Mouse (Mus musculus): ENCODE data around the gene Tcf7l2.
A peak's percentile ranks its signal among the peaks of the same experiment; 100 is the strongest.

Gene Tcf7l2

DNA sequence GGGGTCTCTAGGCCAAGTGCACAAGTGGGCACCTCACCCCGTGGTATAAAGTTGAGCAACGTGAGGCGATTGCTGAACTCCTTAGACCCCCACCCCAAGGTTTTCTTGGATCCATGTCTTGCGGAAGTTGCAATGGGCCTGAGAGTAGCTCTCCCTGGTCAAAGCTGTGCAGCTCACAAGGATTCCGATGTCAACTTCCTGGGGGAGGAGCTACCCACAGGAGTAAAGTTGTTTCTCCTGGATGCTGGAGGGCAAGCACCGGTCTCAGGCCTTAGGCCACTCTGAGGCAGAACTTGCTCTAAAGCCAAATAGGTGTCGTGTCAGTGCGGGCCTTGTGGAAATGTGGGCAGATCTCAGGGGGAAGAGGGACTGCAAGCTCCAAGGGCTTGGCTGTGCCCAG lies 12.2 kb upstream of the Tcf7l2 start:
- DNase-seq (ENCODE audit: low spot score in 2 of 2) = no peak

DNA sequence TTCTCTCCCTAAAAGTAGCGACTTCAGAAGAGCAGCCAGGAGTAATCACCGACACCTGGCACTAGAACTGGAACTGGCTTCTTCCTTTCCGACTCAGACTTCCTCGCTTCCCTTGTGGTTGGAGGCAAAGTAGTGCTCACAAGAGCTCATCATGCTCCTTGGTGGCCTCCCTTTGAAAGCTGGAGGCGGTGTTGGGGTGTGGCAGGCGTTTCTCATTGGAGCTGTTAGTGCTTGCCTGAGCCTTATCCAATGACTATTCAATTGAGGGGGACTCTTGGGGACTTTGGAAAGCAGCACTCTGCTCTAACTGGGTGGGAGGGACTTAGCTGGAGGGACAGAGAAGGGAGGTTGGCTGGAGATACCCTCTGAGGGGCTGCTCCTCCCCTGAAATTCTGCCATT lies 9.1 kb upstream of the Tcf7l2 start:
- DNase-seq (ENCODE audit: low spot score in 2 of 2) = no peak

DNA sequence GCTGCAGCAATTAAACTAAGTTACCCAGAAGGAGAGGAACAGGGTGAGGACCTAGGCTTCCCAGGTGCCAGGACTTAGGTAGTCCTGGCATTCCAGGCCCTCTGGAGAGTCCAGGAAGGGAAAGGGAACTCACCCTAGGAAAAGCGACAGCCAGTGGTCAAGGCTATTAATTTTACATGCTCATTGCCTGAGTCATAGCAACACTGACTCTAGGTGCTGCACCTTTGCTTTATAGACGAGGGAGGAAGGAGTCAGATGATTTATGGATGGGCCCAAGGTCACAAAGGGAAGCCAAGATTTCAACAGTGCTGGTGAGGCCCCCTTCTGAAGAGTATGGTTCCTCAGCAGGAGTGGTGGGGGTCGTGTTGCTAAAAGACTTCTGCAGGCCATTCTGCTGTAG lies 8.6 kb upstream of the Tcf7l2 start:
- DNase-seq (ENCODE audit: low spot score in 2 of 2) = no peak

DNA sequence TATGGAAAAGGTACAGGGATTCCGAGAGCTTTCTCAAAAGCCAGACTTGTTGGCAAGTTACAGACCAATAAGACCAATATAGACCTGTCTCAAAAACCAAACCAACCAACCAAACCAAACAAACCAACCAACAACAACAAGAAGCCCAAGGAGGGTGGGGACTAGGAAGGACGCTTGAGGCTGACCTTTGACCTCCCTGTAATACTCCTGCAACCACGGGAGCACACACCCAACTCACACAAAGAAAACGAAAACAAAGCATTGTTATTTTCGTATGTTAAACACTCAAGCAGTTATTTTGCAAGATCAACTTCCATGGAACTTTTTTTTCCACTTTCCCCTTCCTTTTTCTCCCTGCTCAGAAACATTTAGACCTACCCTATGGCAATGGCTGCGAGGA lies 5.6 kb upstream of the Tcf7l2 start:
- no peak for DNase-seq (ENCODE audit: low spot score in 2 of 2)

DNA sequence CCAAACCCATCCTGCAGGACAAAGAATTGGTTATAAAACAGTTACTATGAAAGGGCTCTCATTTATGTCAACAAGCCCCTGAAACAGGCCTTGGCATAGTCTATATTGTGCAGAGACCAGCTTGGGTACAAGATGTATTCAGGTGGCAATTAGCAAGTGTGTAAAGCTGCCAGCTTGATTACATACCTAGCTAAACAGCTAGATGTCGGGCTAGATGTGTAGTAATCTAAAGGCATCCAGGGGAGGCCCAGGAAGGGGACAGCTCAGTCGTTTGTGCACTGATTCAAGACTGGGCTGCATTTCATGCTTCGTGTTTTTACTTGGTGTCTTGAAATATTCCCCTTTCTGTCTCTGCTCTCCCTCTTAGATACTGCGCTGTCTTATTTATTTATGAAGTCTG lies 1.9 kb upstream of the Tcf7l2 start:
- DNase-seq (ENCODE audit: low spot score in 2 of 2) = no peak

DNA sequence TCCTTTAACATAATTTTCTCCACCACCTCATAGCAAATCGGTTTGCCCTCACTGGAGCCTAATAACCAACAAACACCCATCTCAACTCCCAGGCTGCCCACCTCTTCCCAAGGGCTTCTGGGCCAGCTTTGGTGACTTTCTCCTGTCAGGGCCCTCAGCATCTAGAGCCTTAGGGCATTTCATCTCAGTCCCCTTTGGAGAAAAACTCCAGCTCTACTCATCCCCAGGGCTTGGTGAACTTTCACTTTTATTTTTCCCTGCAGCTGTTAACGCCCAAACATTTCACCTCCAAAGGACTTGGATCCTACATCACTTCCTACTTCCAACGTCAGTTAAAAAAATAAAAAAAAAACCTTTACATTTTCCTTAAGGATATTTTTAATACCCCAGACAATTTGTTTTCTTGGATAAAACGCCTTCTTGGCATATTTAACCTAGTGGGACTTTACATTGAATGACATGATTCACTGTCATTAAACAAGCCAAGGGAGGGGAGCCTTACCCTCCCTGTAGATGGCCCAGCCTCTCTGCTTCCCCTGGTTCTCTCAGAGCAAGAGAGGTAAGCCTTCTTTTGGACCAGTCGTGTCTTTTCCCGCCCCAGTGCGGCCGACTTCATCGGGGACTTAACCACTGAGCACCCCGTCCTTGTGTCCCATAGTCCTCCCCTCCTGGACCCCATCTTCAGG lies 724 bp upstream of the Tcf7l2 start:
- no peak for DNase-seq (ENCODE audit: low spot score in 2 of 2)

DNA sequence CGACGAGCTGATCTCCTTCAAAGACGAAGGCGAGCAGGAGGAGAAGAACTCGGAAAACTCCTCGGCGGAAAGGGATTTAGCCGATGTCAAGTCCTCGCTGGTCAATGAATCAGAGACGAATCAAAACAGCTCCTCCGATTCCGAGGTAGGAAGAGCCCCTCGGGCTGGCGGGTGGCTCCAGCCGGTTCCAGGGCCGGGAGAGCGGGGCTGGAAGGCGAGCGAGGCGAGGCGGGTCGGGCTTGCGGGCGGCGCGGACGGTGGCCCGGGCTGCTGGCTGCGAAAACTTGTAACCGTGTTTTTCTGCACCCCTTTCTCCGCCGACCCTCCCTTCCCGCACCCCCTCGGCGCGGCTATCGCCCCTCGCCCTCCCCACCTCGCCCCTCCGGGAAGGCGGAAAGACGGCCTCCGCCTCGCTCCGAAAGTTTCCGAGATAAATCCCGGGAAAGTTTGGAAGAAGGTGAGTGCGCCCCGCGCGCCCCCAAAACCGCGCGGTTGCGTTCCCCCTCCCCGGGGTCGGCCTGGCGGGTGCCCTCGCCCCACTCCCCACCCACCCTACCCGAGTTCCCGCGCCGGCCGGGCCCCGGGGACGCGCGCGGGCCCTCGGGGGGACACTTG lies 873 bp downstream of the Tcf7l2 start:
- no peak for DNase-seq (ENCODE audit: low spot score in 2 of 2)

DNA sequence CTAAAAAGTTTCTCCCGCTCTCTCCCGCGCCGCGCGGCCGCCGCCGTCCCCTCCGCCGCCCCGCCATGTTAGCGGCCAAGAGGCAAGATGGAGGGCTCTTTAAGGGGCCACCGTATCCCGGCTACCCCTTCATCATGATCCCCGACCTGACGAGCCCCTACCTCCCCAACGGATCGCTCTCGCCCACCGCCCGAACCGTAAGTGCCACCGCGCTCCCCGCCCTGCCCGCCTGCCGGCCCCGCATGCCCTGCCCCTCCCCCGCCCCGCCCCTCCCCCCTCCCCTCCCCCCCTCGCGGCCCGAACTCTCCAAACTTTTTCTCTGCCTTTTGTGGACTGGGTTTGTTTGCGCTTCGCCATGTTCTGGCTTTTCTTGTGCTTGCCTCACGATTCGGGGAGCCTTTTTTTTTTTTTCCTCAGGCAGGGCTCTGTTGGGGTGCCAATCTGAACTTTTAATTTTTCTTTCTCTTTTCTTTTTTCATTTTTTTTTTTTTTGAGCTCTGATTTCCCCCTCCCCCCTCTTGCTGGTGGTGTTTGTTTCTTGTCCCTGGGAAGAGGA lies 1.5 kb downstream of the Tcf7l2 start:
- DNase-seq (ENCODE audit: low spot score in 2 of 2) = no peak

DNA sequence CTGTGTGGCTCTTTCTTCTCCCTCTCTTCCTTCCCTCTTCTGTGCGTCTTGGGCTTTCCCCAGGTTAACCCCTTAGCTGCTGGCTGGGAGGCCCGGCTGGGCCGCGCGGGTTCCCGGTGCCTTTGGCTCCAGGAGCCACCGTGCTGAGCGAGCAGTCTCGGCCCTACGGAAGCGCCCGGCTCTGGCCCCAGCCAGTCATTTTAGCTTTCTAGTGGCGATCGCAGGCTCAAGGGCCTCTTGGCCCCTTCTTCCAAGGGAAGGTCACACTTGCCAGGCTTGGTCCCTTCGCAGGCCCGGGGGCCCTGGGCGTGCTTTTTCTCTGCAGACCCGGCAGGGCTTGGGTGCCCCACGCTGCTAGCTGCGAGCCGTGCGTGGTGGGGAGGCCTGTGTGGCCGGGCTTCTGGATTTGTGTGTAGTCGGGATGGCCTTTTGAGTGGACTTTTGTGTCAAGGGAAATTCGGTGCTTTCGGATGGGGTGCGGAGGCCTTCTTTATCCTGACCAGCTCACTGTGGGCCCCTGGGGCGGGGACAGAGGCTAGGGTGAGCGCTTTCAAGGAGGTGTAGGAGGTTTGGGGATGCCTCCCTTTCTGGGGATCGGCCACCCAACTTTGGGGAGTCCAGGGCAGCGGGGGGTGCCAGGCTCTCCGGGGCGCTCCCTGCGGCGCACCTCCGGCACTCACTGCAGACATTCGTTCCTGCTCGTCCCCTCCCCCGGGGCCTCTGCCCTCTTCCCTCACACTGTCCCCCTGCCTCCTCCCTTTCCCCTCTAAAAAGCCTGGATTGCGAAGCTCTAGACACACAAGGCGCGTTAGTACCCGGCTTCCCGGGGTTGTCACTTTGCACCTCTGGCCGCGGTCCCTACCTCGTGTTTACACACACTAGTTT lies 2.2 kb downstream of the Tcf7l2 start:
- DNase-seq (ENCODE audit: low spot score in 2 of 2) = peak in 1 of 2 experiments; percentile 14

DNA sequence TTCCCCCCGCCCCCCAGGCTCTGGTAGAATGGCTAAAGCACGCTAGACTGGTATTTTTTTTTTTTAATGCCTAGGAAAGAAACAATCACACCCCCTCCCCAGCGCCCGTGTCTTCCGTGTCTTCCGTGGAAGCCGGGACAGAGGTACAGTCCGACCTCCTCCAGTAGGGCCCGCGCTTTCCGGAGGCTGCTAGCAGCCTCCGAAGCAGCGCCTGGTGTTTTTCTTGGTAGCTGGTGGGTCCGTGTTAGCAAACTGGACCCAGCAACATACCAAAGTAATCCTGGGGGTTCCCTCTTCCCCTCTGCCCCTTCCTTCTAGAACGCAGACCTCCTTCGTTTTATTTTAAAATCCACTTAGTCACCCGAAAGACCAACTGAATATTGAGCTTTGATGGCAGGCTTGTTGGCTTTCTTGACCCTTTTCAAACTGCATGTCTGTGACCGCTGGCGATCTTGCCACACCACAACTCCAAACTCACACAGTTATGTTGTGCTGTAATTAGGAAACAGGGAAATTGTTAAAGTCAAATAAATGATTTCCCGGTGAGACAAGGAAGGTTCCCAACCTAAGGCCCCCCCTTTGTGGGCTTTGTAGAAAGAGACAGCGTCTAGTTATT lies 3.1 kb downstream of the Tcf7l2 start:
- no peak for DNase-seq (ENCODE audit: low spot score in 2 of 2)

DNA sequence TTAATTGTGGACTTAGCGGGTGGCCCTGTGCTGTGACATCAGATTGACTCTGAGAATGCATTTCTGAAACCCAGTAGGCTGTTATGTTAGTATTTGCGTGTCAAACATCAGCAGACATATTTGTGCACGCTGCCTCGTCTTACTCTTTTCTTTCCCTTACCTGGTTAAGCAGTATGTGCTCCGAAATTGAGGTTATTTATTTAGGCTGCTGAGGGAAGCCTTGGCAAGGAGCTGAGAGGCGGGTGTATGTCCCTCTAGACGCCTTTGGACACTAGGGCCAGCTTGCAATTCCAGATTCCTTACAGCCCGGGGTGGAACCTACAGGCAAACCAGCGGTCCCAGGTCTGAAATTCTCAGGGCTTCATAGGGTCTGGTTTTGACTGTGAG lies 3.6 kb downstream of the Tcf7l2 start:
- DNase-seq (ENCODE audit: low spot score in 2 of 2) = no peak

DNA sequence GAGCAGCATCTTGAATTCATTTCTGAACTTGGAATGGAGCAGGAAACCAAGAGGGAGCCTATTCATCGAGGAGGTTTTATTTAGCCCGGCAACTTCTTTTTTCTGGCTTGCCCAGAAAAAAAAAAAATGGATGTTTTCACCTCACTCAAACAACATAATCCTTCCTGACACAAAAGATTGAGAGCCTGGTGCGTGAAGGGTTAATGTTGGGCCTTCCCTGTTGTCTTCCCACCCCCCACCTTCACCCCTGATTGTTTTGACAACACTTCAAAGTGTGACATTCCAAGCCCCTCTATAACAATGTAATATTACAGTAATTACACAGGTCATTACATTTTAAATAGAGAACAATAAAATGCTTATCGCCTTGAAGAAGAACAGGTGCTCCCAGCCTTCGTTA lies 4.6 kb downstream of the Tcf7l2 start:
- no peak for DNase-seq (ENCODE audit: low spot score in 2 of 2)

DNA sequence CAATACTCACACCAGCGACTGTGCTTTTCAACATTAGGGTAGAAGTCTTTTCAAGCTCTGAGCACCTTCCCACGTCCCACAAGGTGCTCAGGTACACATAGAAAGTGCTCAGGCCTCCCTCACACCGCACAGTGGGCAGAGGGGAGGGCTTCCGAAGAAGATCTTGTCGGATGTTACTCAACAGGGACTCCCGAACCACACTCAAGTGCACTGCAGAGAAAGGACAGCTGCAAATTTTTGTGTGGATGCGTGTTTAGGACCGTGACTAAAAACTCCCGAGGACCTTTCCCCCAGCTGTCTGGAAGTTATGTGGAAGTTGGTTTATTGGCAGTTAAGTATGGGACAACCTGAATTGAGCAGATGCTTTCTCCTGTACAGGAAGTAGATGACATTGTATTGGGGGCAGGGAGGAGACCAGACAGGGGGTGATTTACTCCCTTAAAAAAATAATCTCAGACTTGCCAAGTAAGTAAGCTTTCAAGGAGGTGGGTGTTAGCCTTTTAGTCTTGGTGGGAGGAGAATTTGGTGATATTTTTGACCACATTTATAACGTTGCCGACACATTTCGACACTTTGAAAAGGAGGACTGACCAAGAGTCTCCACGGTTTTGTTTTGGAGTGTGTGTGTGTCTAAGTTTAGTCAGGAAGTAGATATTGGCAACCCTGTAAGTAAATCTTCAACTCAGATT lies 5.8 kb downstream of the Tcf7l2 start:
- DNase-seq (ENCODE audit: low spot score in 2 of 2) = no peak

DNA sequence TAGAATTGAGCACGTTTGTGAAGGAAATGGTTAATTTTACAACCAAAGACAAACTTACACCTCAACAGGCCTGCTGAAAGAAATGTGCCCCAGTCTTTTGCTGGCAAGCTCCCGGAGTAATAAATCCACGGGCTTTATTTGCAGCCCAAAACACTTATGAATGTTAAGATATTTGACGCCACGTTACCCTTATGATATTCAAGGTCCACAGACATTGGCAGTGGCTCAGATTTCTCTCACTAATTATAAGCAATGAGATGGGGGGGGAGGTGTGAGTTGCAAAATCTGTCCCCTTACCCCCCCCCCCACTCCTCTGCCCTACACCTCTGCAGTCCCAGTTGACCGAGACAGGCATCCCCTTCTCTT lies 6.3 kb downstream of the Tcf7l2 start:
- no peak for DNase-seq (ENCODE audit: low spot score in 2 of 2)

DNA sequence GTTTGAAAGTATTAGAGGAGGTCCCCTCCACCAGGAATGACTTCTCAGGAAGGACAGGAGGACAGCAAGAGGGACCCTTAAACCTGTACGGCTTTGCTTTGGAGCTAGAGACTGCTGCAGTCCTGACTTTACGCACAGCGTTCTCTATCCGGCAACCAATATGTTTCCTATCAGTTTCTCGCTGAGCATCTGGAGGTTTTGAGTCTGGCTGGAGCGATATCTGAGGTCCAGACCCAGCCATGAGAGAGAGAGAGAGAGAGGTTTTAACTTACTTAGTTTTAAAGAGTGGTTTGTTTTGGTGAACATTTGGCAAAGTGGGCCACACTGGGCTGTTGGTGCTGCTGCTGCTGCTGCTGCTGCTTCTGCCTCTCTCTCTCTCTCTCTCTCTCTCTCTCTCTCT lies 7.2 kb downstream of the Tcf7l2 start:
- DNase-seq (ENCODE audit: low spot score in 2 of 2) = no peak

DNA sequence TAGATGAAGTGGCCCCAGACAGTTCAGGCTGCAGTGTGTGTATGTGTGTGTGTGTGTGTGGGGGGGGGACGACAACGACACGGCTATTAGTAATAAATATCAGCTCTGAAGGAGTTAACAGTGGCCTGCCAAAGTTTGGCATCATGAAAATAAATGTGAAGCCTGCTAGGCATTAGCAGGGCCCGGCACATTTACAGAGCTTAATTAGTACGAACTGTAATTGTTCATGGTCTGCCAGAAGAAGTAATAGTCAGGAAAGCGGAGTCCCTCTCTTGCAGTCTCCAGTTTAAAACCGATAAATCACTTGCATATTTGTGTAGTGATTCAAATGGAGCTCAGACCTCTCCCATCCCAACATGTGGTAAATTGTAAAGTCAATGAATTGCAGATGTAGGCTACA lies 7.9 kb downstream of the Tcf7l2 start:
- no peak for DNase-seq (ENCODE audit: low spot score in 2 of 2)

DNA sequence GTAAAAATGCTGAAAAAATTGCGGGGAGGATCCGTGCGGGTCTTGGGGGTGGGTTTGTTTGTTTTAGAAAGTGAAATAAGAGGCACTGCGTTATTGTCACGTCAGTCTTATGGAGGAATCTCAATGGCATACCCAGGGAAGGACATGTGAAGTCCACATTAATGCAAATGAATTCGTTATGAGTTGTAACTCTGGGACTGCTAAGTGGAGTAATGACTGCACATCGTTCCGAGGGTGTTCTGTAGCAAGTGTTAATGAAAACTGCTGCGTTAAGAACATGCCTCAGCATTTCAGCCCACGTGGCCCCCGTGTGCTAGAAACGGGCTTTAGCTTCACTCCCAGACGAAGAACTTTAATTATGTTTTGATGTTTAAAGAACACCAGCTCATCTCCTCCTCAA lies 8.4 kb downstream of the Tcf7l2 start:
- DNase-seq (ENCODE audit: low spot score in 2 of 2) = no peak

DNA sequence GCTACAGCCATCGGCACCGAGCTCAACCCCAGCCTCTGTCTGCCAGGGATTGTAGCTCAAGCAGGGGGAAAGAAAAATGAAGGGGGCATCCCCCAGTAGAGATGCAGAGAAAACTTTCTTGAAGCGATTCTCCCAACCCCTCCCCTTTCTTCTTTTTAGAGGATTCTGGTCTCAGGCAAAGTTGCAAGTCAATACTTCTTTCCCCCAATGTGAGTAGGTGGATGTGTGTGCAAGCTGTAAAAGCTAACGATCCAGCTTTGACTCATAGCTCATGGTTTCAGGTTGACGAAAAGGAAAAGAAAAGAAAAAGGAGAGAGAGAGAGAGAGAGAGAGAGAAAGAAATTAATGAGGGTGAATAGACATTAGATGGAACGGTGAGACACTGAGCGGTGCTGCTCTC lies 8.8 kb downstream of the Tcf7l2 start:
- no peak for DNase-seq (ENCODE audit: low spot score in 2 of 2)

DNA sequence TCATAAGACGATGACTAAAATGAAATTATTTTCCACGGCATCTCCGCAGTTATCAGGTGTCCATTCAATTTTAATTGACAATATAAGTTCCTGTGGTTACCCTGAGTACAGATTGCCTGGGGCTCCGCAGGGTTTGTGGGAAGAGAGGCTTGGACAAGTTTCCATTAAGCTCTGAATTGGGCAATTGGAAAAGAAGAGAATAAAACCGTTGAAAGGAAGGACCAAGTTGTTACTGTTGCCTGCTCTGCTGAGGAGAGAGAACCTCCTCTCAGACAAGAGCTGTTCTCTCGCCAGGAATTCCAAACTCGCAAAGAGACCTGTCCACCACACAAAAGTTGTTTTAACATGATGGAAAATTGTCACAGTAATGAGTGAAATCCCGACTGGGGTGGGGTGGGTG lies 11.2 kb downstream of the Tcf7l2 start:
- no peak for DNase-seq (ENCODE audit: low spot score in 2 of 2)

DNA sequence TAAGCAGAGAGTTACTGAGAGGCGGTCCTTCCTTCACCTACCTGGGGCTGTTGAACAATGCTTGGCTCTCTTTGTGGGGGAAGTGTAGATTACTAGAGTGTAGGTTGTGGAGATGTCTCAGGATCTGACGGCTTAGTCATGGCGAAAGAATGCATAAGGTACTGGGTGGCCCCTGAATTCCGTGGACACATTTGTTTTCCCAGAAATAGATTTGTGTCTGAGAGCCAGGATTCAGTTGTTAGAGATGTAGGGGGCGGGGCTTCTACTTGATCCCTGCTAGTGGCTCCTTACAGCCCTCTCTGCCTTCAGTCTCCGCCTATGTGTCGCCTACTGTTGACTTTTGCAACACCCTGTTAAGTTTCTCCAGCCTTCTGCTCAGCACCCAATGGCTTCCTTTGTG lies 12.7 kb downstream of the Tcf7l2 start:
- no peak for DNase-seq (ENCODE audit: low spot score in 2 of 2)

DNA sequence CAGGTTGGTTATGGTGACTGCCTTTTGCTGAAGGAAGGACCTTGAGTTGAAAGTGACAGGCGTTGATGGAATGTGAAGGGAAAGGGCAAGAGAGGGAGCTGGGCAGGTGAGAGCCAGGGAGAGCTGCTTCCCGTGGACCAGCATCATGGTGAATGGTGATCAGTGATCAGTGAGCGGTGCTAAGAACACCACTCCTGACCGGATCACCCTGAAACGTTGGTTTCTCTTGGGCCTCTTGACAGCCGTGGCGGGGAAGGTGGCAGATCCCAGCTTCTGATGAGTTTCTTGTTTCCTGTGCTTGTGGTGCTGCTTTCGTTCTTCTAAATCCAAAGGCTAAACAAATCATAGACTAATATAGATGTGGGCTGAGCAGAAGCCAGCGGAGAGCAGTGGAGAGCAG lies 13.8 kb downstream of the Tcf7l2 start:
- DNase-seq (ENCODE audit: low spot score in 2 of 2) = no peak

DNA sequence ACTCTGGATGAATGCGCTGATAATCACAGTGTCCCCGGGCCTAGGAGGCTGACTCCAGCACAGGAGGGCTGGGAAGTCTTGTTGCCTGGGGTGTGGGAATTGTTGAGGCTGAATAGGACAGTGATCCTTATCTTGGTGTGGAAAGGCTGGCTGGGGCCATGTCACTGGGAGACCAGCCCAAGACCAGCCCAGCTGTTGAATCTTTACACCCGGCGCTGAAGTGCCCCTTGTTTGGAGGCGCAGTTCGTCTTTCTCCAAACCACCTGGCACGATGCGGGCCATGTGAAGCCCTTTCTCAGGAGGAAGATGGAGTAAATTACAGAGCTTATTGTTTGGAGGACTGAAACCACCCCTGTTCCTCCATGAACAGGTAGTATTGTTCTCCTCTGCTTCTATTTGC lies 15.1 kb downstream of the Tcf7l2 start:
- DNase-seq (ENCODE audit: low spot score in 2 of 2) = no peak

Data from frontal cortex, postnatal 36 days (tissue).